Mouse (Mus musculus) T-helper 17 cell (primary cell): Measurements from ENCODE around the gene Atp6v1e1.
"Not testable (repeated sequence)": the region's sequence is repeated elsewhere in the genome, so short reads cannot be mapped to it uniquely, and the experiment has no call there.

Source experiments
- in situ Hi-C, 2 experiments: fragments of 300-600 bp; cut with MboI, MseI; formaldehyde crosslinking; loops; 1 replicate in 1 of 2; 2 replicates in 1 of 2; pipeline ENCODE4 v1.15.1; 2025; ENCODE audit warnings: high pct_unique_total_duplicates in 2 of 2

Gene Atp6v1e1

DNA sequence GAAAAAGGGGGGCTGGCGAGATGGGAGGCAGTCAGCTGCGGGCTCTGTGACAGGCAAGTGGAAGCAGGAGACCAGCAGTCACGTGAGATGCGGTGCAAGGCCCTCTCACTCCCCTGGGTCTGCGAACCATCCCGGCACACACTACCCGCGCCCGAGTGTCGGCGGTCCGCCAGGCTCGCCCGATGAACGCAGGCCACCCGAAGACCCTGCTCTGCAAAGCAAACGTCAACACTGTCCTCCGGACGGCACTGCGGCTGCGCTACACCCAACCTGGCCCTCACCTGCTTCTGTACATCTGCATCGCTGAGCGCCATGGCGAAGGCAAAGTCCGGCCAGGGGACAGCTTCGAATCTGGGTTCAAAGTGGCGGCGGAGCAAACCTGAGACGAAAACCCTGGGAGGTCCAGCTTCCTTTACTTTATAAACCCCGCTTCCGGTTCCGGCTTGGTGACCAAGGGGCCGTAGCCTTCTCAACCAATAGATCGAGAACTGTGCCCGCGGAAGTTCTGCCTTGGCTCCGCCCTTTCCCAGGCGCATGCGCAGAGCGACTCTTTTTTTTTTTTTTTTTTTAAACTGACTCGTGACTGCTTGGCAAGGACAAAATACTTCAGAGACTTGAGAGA is at the start of gene Atp6v1e1:
Atp6v1e1 (minus strand) TSS at position 487 of the 622 bp plus-strand sequence.
- in situ Hi-C loops: no loop called here

DNA sequence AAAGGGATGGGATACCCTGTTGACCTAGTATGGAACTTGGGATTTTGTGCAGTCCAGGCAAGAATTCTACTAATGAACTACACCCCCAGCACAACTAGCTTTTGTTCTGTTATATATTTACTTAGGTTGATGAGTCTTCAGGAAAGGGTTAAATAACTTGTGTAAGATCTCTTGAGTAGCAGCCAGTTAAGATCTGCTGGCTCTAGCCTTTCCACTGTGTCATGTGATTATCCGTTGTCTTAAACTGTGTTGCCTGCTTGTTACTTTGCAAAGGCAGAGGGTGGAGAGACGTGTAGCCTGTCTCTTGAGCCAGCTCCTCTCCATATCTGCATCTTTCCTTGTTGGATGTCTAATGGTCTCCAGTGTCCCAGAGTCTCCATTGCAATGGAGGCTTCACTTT is 48.7 kb upstream of the Atp6v1e1 start:
- in situ Hi-C loops: no loop called here

DNA sequence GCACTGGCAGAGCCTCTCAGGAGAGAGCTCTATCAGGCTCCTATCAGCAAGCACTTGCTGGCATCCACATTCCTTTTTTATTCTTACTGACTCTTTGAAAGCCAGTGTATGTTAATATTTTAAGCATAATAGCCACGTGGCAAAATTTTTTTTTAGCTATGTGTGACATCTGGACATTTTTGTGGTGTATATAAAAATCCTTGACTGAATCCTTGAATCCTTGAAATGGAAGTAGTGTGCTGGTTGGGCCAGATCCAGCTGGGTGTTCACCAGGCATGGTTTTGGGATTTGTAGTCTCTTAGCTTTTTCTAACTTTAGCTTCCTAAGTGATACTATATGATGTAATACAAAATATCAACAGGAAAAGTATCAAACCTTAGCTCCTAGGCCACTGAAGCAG is 46.2 kb upstream of the Atp6v1e1 start:
- in situ Hi-C loops: no loop called here

DNA sequence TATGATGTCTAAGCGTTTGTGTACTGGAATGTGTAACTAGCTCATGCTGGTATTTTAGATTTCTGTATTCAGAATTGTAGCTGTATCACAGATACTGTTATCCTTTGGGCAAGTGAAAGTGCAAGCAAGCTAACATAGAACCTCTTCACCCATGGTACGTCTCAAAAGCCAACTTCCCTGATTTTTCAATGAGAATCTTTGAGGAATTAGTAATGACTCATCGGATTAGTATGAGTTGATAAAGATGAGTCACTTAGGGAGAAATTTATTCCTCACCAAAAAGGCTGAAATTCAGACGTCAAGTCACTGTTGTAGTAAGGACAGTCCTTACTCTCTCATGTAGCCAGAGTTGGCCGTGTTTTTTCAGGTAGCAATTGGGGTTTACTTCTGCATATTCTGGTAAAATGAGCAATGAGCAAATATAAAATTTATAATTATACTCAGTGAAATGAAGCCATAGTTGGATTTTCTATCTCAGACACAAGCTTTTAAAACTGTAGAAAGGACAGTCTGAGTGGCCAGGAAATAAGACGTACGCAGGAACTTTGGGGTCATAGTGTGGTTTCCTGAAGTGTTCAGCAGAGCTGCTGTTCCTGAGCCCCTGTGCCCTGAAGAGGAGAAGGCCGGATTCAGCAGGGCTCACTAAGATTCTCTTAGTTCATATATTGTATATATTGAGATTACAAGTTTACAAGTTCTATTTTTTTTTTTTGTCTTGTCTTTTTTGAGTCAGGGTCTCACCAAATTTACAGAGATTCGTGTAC is 43.6 kb upstream of the Atp6v1e1 start:
- in situ Hi-C loops: no loop called here

DNA sequence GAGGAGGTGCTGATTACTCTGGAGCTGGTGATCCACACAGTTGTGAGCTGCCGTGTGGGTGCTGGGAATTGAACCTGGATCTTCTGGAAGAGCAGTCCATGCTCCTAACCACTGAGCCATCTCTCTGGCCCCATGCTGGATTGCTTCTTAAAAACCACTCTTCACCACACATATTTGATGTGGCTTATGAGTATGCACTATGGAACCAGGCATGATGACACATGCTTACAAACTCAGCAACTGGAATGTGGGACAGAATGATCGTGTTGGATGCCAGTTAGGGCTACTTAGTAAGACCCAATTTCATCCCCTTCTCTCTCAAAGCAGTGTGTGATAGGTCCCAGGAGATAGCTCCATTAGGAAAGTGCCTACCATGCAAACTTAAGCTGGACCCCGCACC is 37.5 kb upstream of the Atp6v1e1 start:
- in situ Hi-C loops: loop anchor here in 1 of 2 experiments (5.0 kb wide), 1 partner anchor 278 kb away; no protein-coding TSS in a partner anchor

DNA sequence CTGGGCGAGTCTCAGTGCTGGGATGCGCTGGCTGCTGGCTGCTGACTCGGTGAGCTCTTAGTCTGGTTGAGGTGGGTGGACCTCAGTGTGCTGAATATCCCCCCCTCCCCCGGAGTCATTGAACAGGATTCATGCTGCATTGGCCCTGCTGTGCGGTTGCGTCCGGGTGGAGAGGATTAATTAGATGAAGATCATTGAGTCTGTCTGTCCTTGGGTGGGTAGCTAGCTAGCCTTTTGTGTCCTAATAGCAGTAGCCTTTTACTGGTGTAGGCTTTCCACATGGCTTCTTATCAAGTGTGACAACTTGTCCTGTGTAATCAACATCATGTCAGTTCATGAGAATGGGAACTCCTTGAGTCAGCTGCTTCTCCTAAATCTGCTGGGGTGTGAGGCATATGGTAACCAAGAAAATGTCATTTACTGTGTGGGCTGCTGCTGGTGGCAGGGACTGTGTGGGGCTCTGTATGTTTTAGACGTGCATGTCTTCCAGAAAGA is 35.7 kb upstream of the Atp6v1e1 start:
- in situ Hi-C loops: loop anchor here in 1 of 2 experiments (5.0 kb wide), 1 partner anchor 81 kb away; no protein-coding TSS in a partner anchor

DNA sequence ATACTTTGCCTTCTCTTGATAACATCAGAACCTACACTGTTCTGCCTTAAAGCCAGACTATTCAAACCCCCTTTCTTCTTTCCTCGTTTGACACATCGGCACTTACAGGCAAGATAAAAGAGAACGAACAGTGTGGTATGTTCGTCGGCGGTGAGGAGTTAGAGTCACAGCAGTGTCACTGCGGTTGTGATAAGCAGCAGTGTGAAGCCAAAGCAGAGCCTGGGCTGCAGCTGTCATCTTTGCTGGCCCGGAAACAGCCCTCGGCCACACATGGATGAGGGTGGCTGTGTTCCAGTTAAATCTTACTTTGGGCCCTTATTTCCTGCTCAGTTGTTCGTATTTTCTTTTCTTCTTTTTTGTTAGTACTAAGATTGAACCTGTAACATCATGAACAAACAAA is 31.8 kb upstream of the Atp6v1e1 start:
- in situ Hi-C loops: no loop called here

DNA sequence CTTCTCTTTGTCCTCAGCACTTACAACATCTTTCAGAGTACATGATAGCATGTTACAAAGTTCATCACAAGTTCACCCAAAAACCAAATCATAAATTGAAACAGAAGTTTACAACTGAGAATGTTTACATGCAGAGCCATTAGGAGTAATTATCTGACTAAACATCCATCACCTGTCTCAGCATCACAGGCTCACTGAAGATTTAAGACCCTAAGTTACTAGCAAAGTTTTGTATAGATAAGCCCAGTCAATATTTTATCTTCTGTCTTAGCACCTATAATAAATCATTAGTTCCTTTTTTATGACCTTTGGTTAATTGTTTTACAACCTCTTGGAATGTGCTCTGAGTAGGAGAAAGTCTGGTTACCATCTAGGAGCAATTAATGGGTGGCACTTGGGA is 28.1 kb upstream of the Atp6v1e1 start:
- in situ Hi-C loops: not testable (repeated sequence)

DNA sequence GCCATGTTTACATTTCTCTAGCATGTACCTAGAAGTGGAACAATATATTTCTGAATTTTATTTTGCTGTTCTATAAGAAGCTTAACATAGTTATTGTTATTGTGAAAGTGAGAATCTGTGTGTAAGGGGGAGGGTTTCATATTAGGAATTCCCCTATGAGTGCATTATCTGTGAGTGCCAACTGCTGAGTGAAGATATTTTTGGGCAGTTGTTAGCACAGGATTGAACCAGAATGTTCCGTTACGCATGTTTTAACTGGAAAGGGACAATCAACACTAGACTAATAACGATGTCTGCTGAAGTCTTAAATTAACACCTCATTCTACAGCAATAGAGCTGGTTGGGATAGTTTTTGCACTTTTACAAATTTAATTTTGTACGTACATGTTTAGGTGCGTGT is 19.2 kb upstream of the Atp6v1e1 start:
- in situ Hi-C loops: no loop called here

DNA sequence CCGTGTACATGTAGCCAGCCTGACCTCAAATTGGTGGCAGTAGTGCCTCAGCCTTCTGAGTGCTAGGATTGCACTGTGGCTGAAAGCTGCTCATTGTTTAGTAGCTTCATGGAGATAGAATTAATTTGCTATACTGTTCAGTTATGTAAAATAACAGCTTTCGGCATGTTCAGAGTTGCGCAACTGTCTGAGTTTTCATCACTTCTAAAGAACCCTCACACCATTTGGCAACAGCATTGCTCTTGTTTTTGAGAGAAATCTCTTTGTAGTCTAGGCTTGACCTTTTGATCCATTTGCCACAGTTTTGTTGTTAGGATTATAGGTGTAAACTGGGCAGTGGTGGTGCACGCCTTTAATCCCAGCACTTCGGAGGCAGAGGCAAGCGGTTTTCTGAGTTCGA is 17.7 kb upstream of the Atp6v1e1 start:
- in situ Hi-C loops: no loop called here

DNA sequence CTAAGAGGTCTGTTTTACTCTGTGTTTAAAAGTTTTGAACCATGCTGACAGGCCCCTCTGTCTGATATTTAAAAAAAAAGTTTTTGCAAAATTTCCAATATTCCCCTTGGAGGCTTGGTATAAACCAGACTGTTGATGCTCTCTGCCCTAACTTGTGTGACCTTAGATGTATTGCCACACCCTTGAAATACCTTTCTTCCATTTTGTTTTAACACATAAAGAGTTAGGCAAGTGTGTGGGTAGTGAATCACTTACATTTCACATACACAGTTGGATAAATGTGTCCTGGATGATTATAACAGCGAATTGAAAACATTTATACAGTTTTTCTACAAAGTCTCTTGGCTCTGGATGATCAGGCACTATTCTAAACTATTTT is 14.5 kb upstream of the Atp6v1e1 start:
- in situ Hi-C loops: no loop called here

DNA sequence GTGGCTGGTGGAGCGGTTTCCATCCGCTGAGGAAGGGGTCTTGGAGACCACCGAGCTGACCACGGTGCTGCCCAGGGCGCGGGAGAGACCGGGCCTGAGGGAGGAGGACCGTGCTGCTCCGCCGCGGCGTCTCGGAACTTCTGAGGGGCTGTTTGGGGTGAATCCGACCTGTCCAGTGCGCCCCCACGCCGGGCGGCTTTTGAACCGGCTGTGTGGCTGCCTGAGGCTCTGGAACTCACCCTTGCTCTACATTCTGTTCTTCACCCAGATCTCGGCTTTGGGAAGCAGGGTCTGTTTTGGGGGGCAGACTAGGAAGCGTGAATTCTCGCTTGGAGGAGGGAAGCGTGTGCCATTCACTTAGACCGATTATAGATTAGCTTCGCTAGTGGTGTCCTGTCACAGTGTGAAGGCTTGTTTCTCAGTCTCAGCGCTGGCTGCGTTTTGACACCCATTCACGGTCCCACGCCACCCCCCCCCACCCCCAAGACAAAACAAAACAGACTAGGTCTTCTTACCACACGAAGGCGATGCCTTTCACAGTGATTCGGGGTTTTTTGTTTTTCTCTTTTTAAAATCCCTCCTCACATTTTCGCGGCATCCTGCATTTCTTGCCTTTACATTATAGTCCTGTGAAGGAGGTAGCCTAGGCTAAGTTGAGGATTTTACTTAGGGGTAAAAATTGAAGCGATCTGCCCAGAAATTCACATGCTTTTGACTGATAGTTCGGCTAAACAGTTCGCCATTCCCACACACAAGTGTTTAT is 14.0 kb upstream of the Atp6v1e1 start:
- in situ Hi-C loops: no loop called here

DNA sequence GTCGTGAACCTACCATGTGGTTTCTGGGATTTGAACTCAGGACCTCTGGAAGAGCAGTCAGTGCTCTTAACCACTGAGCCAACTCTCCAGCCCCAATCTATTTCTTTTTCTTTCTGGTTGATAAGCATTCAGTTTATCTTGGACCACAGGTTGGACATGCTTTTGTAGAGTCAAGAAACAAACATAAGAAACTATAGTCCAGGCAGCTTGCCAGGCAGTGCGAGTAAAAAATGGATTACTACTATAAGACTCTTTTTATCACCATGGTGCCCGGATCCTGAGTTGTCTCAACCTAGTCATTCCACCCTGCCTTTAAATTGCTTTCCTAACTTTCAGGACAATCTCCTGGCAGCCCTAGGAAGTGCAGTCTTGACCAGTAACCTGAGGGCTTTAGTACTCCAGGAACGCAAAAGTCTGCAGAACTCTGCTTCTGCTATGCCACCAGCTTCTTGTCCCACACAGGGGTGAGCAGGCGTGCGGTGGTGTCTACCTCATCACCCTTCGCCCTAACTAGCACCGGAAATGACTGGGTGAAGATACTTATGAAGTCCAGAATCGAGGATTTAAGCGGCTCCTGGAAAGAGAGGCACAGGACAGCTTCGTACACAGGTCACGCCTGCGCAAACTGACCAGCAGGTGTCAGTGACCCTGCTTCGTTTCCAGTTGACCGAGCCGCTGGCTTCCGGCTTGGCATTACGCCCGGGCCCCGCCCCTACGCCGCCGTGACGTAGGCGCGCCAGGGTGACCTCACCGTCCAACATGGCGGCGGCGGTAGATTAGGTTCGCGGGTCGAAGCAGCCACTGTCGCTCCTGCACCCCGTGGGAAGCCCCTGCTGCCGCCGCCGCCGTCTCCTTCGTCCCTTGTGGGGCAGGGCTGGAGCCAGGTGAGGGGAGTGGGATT is 13.1 kb upstream of the Atp6v1e1 start, which contains the start of gene Bcl2l13:
Bcl2l13 (plus strand) TSS at position 739 of the 901 bp plus-strand sequence.
- in situ Hi-C loops: no loop called here

DNA sequence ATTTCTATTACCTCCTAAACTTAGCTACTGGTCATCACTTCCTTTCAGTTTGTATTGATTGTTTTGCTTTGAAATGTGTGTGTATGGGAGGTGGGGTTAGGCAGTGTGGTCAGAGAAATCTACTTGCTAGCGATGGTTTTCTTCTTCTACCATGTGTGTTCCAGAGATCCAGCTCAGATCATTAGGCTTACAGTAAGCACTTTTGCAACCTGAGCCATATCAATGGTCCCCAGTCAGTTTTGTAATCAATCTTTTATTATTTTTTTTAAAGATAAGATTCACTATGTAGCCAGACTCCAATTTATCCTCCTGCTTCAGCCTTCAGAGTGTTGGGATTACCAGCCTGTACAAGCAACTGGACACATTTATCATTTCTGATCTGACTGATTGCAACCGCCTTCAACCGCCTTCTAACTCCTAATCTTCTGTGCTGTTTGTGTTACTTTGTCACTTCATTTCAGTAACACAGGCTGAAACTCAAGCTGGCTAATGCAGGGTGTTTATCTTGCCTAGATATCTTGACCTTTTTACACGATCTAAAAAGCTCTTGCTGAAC is 12.3 kb upstream of the Atp6v1e1 start:
- in situ Hi-C loops: no loop called here

DNA sequence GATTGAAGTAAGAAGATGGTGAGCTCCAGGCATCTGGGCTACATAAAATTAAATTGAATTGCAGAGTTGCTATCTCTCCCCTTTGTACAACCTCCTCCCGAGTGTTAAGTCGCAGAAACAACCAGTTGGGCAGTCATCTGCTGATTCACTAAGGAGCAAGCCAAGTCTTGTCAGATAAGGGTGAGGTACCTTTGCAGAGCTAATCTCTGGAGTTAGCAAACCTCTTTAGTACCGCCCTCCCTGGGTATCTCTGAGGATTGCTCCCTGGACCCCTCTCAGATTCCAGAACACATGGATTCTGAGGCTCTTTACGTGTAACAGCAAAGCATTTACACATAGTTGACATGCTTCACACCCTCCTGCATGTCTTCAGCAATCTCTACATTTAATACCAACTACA is 9.5 kb upstream of the Atp6v1e1 start:
- in situ Hi-C loops: no loop called here

DNA sequence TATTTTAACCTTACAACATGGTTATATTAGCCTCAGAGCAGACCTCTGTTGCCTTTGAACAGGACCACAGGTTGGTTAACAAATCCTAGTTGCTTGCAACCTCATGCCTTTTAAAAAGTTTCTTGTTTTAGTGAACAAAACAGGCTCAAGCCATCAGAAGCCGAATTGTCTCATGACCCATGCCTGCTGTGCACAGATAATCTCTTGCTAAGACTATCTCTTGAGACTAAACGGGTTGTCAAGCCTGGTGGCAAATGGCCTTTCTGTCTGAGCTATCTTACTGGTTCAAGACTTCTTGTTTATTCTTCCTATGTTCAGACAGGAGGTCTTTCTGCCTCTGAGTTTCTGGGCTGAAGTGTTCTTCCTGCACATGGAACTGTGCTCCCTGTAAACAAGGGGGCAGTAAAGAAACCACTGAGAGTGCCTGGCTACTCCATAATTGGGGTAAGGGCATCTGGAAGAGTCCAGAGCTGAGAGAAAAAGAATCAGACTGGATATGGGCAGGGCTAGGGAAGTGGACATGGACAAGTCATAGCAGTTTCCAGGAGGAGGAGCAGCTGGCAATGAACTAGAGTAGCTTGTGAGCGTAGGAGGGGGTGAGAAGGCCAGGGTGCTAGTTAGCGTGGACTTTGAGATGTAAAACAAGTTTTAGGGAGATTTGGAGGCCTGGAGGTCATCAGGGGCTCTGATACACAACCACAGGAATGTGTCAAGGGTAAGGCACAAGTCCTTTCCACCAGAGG is 8.4 kb upstream of the Atp6v1e1 start:
- in situ Hi-C loops: no loop called here

DNA sequence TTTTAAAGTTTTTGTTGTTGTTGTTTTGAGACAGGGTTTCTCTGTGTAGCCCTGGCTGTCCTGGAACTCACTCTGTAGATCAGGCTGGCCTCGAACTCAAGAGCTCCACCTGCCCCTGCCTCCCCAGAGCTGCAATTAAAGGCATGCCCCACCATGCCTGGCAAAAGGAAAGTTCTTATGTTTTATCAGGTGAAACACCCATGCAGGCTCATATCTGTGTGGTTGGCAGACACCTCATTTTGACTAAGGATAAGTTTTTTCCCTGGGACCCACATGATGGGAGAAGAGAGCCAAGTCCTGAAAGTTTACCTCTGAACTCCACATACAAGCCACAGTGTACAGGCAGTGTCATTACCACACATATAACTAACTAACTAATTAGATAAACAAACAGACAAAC is 7.5 kb upstream of the Atp6v1e1 start:
- in situ Hi-C loops: no loop called here

DNA sequence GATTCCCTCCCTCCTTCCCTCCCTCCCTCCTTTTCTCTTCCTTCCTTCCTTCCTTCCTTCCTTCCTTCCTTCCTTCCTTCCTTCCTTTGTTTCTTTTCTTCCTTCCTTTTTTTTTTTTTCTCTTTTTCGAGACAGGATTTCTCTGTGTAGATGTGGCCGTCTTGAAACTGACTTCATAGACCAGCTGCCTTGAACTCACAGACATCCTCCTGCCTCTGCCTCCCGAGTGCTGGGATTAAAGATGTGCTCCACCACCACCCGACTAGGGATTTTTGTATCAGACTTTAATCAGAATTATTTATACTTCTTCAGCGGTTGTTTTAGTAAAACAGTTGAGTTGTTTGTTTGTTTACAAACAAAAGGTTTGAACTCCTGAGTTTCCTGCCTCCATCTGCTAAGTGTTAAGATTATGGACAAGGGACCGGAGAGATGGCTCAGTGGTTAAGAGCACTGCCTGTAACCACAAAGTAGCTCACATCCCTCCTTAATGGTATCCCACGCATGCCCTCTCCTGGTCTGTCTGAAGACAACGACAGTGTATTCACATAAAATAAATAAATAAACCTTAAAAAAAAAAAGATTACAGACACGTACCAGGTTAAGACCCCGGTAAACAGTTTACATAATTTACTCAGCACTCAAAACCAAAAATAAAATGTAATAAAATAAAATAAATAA is 483 bp upstream of the Atp6v1e1 start:
- in situ Hi-C loops: no loop called here

DNA sequence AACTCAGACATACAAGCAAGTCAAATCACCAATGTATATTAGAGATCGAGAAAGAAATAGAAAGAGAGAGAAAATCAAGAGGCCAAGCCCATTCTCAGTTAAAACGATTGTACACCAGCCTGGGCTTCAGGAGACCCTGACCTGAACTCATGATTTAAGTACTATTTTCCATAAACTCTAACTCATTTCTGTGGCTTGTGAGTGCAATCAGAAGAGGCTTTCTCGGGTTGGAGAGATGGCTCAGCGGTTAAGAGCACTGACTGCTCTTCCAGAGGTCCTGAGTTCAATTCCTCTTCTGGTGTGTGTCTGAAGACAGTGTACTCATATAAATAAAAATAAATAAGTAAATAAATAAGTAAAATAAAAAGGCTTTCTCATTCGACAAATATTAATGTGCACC is 878 bp downstream of the Atp6v1e1 start:
- in situ Hi-C loops: no loop called here

DNA sequence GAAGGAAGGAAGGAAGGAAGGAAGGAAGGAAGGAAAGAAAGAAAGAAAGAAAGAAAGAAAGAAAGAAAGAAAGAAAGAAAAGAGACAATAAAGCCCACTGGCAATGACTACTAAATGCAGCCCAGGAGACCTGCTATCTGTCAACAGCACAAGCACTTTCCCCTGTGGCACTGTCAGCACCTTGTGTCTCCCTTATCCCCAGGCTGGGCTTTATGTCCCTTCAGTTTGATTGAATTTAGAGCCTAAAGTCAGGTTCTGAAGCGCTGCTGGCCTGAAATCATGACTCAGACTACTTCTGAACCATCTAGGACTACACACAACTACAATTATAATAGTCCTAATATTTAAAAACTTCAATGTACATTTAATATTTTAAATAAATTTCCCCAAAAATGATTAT is 1.7 kb downstream of the Atp6v1e1 start:
- in situ Hi-C loops: no loop called here
